Mouse (Mus musculus) heart, embryonic 10.5 days (tissue): Measurements from ENCODE around the gene Ptprr. TPM values are rescaled to one million over a fixed set of nuclear protein-coding genes. Genes with fewer than 3 reads are reported as not detected.

Source experiments
- DNase-seq: peaks from one replicate; pipeline ENCODE4 v3.0.0-alpha.2; 2017; ENCODE audit warnings: low spot score
- H3K27ac ChIP-seq: fragments of 300-500 bp; sonication (generic); 2 replicates; pipeline ENCODE4 v1.5.1; 2016; ENCODE audit warnings: mild to moderate bottlenecking
- H3K27me3 ChIP-seq: fragments of 300-500 bp; sonication (generic); 2 replicates; pipeline ENCODE4 v1.6.1; 2016; ENCODE audit warnings: mild to moderate bottlenecking; ENCODE audit not compliant: poor library complexity, insufficient read depth, severe bottlenecking
- H3K36me3 ChIP-seq: fragments of 300-500 bp; sonication (generic); 2 replicates; pipeline ENCODE4 v1.6.1; 2016; ENCODE audit warnings: mild to moderate bottlenecking, moderate library complexity
- H3K4me1 ChIP-seq: fragments of 300-500 bp; sonication (generic); 2 replicates; pipeline ENCODE4 v1.6.1; 2016; ENCODE audit warnings: mild to moderate bottlenecking
- H3K4me3 ChIP-seq: fragments of 300-500 bp; sonication (generic); 2 replicates; pipeline ENCODE4 v1.5.1; 2016; ENCODE audit warnings: mild to moderate bottlenecking, moderate library complexity
- H3K9me3 ChIP-seq: fragments of 300-500 bp; sonication (generic); 2 replicates; pipeline ENCODE4 v1.6.1; 2016; ENCODE audit warnings: mild to moderate bottlenecking, moderate library complexity
- WGBS: fragments of 180-500 bp; shearing (Covaris S2); methylation state at CpG from one replicate; pipeline ENCODE4 v1.1.7; 2016; 5-methylcytosine and 5-hydroxymethylcytosine counted together
- polyA plus RNA-seq: library from polyadenylated mRNA; unstranded; fragments of >200 nt; fragmentation: Nextera tagmentation; extraction: Ambion mirVana; gene quantifications from 2 replicates; pipeline ENCODE4 v1.2.1, GENCODE M21; 2016

The Ptprr gene
- 0.41 and 0.53 TPM in 2 replicates for polyA plus RNA-seq

- Histone ChIP-seq H3K27ac (no peak within 1 kb of the TSS), H3K27me3 (peaks cover 11% of the 10 kb centered on the region), H3K4me3 (peak within 1 kb of the TSS; percentile 57), H3K9me3 (no peaks in the 10 kb centered on the region), H3K4me1 (peaks cover 16% of the 10 kb centered on the region), H3K36me3 (no peaks in the 10 kb centered on the region)
- WGBS: under 1% methylated on average over 19 of the region's 19 CpGs
- peak; percentile 85 for DNase-seq
Observed at GRCm38 (mm10) chr10:116017845-116018479, at the start of gene Ptprr. Gene Ptprr, plus strand, starts transcription at chr10:116018213.

DNA sequence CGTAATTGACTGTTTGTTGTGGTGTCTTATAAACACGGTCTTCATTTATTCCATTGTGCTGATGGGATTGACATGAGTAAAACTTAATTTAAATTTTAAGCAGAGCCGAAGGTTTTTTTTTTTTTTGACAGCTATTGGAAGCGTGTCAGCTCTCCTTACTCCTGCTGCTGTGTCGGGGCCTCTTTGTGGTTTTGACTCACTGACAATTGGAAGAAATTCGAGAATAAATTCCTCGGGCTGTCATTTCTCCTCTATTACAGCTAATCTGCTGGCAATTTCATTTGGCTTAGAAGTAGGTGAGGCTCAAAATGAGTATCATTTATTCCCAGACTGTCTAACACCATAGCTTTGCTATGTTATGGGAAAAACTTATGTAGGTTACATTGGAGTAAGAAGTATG, 41.7 kb upstream of the Ptprr start:
- no peak for DNase-seq
- H3K9me3 ChIP-seq: no peaks in the 10 kb centered on the region
- H3K36me3 ChIP-seq: no peaks in the 10 kb centered on the region
- no peak overlapping the region for H3K4me3 ChIP-seq
- H3K4me1 ChIP-seq: no peaks in the 10 kb centered on the region
- H3K27ac ChIP-seq: no peak overlapping the region
- no peaks in the 10 kb centered on the region for H3K27me3 ChIP-seq
- 86% methylated on average over 7 of the region's 7 CpGs for WGBS

DNA sequence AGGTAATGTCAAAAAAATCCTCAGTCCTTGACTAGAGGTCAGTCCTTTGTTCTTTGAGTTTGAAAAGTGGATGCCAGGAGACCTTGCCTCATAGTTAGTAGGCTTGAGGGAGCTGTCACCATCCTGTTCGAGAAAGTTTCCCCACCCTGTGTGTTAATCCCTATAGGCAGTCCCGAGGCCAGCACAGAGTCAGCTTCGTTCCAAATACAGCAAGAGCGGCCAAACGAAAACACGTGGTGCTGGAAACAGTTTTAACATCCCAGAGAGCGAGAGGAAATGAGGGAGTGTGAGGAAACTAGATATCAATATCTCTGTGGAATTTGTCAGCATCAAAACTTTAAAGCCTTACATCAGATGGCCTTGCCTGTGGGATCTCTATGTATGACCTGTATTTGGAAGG, 39.0 kb upstream of the Ptprr start:
- WGBS: 53% methylated on average over 7 of the region's 7 CpGs
- no peak overlapping the region for H3K4me3 ChIP-seq
- DNase-seq: no peak
- H3K27me3 ChIP-seq: no peaks in the 10 kb centered on the region
- no peaks in the 10 kb centered on the region for H3K36me3 ChIP-seq
- no peaks in the 10 kb centered on the region for H3K9me3 ChIP-seq
- no peaks in the 10 kb centered on the region for H3K4me1 ChIP-seq
- H3K27ac ChIP-seq: no peak overlapping the region

- Histone ChIP-seq H3K36me3 (no peaks in the 10 kb centered on the region), H3K4me1 (no peaks in the 10 kb centered on the region), H3K27ac (no peak overlapping the region), H3K4me3 (no peak overlapping the region), H3K27me3 (no peaks in the 10 kb centered on the region), H3K9me3 (no peaks in the 10 kb centered on the region)
- DNase-seq: no peak
- WGBS: 80% methylated on average over 2 of the region's 2 CpGs
Observed at GRCm38 (mm10) chr10:115980018-115980417, 38.0 kb upstream of the Ptprr start.

GRCm38 (mm10) chr10:115984308-115984707, 33.7 kb upstream of the Ptprr start:
- Histone ChIP-seq H3K9me3 (no peaks in the 10 kb centered on the region), H3K4me3 (no peak overlapping the region), H3K27ac (no peak overlapping the region), H3K36me3 (no peaks in the 10 kb centered on the region), H3K27me3 (no peaks in the 10 kb centered on the region), H3K4me1 (no peaks in the 10 kb centered on the region)
- no peak for DNase-seq
- 71% methylated on average over 6 of the region's 6 CpGs for WGBS

GRCm38 (mm10) chr10:116001838-116002237, 16.2 kb upstream of the Ptprr start:
- H3K27me3 ChIP-seq: no peaks in the 10 kb centered on the region
- no peaks in the 10 kb centered on the region for H3K4me1 ChIP-seq
- WGBS: 76% methylated on average over 8 of the region's 8 CpGs
- H3K9me3 ChIP-seq: no peaks in the 10 kb centered on the region
- H3K36me3 ChIP-seq: no peaks in the 10 kb centered on the region
- no peak overlapping the region for H3K27ac ChIP-seq
- H3K4me3 ChIP-seq: no peak overlapping the region
- DNase-seq: no peak

DNA sequence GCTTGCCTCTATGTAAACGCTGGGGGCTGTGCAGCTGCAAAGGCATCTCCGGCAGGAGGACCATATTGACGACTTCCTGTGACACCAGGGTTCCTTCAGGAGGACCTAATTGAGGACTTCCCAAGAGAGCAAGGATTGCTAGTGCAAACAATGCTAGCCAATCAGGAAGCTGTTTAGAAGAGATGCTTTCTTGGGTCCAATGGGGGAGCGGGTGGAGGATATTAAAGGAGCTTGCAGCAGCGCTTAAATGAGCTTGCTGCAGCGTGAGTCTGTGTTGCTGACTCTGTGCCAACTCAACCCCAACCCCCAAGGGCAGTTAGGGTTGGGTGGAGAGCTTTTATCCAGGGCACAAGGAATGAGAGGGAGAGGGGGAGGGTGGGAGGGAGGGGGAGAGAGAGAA, 11.3 kb upstream of the Ptprr start:
- no peaks in the 10 kb centered on the region for H3K4me1 ChIP-seq
- no peak for DNase-seq
- 60% methylated on average over 6 of the region's 6 CpGs for WGBS

DNA sequence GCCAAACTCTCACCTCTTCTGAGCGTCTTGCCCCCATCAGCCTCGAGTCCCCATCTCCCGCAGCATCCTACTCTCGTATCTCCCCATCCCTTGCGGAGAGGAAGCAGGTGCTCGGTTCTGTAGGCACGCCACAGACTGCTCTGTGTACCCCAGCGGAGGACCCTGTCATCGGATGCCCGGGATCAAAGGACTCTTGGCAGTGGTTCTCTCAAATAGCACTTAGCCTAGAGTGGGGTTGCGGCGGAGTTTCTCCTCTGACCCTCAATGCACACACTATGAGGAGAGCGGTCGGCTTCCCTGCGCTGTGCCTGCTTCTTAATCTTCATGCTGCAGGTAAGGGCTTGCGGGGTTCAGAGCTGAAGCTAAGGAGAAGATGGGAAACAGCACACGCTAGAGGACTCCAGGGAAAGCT, 473 bp downstream of the Ptprr start:
- WGBS: 1% methylated on average over 17 of the region's 17 CpGs
- Histone ChIP-seq H3K27ac (no peak overlapping the region), H3K27me3 (peaks cover 11% of the 10 kb centered on the region), H3K4me1 (peaks cover 16% of the 10 kb centered on the region), H3K36me3 (no peaks in the 10 kb centered on the region), H3K9me3 (no peaks in the 10 kb centered on the region), H3K4me3 (peak overlapping the region; percentile 57)
- DNase-seq: no peak

More for the DNA sequence above, 11.3 kb upstream of the Ptprr start:
- Histone ChIP-seq H3K27ac (no peak overlapping the region), H3K9me3 (no peaks in the 10 kb centered on the region), H3K4me3 (no peak overlapping the region), H3K36me3 (no peaks in the 10 kb centered on the region), H3K27me3 (no peaks in the 10 kb centered on the region)

- H3K4me3 ChIP-seq: peak overlapping the region; percentile 57
- H3K4me1 ChIP-seq: peaks cover 16% of the 10 kb centered on the region
- H3K27me3 ChIP-seq: peaks cover 11% of the 10 kb centered on the region
- H3K36me3 ChIP-seq: no peaks in the 10 kb centered on the region
- no peaks in the 10 kb centered on the region for H3K9me3 ChIP-seq
- WGBS: 11% methylated on average over 20 of the region's 20 CpGs
- no peak overlapping the region for H3K27ac ChIP-seq
- peak; percentile 78 for DNase-seq
Observed at GRCm38 (mm10) chr10:116019086-116019860, 1.3 kb downstream of the Ptprr start.

DNA sequence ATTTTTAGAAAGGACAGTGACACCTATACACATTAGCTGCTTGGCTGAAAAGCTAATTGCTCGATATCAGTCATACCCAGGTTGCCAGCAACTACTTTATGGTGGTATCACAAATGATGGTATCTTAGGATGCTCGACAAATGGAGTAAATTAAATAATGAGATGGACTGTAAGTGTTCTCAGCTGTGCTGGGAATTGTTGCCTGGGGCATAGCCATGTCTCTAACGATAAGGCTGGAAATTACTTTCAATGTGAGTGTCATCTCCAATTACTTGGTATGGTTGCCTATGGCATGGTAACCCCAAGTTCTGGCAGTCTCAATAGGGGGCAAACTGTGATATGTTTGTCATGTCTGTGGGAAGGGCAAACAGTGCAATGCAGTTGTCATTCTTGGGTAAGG, 3.1 kb downstream of the Ptprr start:
- Histone ChIP-seq H3K36me3 (no peaks in the 10 kb centered on the region), H3K9me3 (no peaks in the 10 kb centered on the region), H3K27me3 (peaks cover 11% of the 10 kb centered on the region), H3K4me1 (peaks cover 16% of the 10 kb centered on the region), H3K4me3 (no peak overlapping the region), H3K27ac (no peak overlapping the region)
- no peak for DNase-seq
- 67% methylated on average over 3 of the region's 3 CpGs for WGBS

GRCm38 (mm10) chr10:116038150-116038549, 20.1 kb downstream of the Ptprr start:
- Histone ChIP-seq H3K4me3 (no peak overlapping the region), H3K36me3 (no peaks in the 10 kb centered on the region), H3K9me3 (no peaks in the 10 kb centered on the region), H3K27me3 (no peaks in the 10 kb centered on the region), H3K4me1 (no peaks in the 10 kb centered on the region), H3K27ac (no peak overlapping the region)
- DNase-seq: no peak
- 93% methylated on average over 1 of the region's 1 CpGs for WGBS

DNA sequence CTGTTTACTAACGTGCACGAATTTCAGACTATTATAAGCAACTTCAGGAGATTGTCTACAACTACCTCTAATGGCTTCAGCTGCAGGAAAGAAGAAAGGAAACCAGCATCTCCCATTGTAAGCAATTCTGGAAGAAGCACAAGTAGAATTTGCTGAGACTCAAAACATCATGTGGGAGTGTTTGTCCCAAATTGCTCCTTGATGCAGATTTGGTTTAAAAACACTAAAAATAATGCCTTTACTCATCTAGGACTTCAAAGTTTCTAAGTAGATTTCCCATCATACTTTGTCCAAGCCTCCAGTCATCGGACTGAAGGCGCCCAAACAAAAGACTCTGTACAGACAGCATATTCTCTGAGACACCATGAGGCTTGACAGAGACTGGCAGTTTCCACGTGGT, 57.9 kb downstream of the Ptprr start:
- no peak for DNase-seq
- no peak overlapping the region for H3K4me3 ChIP-seq
- no peaks in the 10 kb centered on the region for H3K27me3 ChIP-seq
- H3K27ac ChIP-seq: no peak overlapping the region
- H3K9me3 ChIP-seq: no peaks in the 10 kb centered on the region
- H3K4me1 ChIP-seq: no peaks in the 10 kb centered on the region
- no peaks in the 10 kb centered on the region for H3K36me3 ChIP-seq
- WGBS: 86% methylated on average over 5 of the region's 5 CpGs

GRCm38 (mm10) chr10:116078636-116079035, 60.6 kb downstream of the Ptprr start:
- 67% methylated on average over 5 of the region's 5 CpGs for WGBS
- Histone ChIP-seq H3K4me3 (no peak overlapping the region), H3K9me3 (no peaks in the 10 kb centered on the region), H3K36me3 (no peaks in the 10 kb centered on the region), H3K27me3 (no peaks in the 10 kb centered on the region), H3K27ac (no peak overlapping the region), H3K4me1 (no peaks in the 10 kb centered on the region)
- DNase-seq: no peak
